Mouse (Mus musculus) heart, postnatal 0 days (tissue): ENCODE measurements around the gene Vps39.

Experiments used
- CTCF ChIP-seq: IDR thresholded peaks from 2 replicates; pipeline ENCODE4 v1.5.1; 2016; ENCODE audit warnings: antibody characterized with exemption, control low read depth, low read depth
- EP300 ChIP-seq: IDR thresholded peaks from 2 replicates; pipeline ENCODE4 v1.6.1; 2016; ENCODE audit warnings: antibody characterized with exemption, low read depth

DNA sequence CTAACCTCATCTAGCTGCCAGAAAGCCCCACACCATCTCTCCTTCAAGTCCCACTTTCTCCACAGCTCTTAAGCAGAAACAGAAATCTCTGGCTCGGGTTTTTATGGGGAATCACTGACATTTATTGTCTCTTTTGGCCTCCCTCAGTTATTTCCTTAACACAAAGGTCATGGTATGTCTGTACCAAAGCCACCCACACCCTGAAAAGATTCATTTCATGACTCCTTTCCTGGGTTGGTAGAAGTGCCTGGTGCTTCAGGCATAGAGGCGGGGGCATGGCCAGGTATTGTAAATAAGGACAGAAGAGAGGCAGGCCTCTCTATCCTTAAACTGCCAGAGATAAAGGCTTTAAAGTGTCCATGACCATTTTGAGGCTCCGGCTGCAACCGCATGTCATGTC is 38.5 kb downstream of the Vps39 start:
- no peak for TF ChIP-seq CTCF
- no peak for TF ChIP-seq EP300
